Mouse (Mus musculus) frontal cortex, postnatal 10 days (tissue): ENCODE results near the gene Clec16a.

ENCODE experiments used
- DNase-seq, 2 experiments: peaks; one replicate each; pipeline ENCODE4 v3.0.0; 2022; ENCODE audit warnings: low spot score in 2 of 2, mixed read lengths in 1 of 2

Gene Clec16a

DNA sequence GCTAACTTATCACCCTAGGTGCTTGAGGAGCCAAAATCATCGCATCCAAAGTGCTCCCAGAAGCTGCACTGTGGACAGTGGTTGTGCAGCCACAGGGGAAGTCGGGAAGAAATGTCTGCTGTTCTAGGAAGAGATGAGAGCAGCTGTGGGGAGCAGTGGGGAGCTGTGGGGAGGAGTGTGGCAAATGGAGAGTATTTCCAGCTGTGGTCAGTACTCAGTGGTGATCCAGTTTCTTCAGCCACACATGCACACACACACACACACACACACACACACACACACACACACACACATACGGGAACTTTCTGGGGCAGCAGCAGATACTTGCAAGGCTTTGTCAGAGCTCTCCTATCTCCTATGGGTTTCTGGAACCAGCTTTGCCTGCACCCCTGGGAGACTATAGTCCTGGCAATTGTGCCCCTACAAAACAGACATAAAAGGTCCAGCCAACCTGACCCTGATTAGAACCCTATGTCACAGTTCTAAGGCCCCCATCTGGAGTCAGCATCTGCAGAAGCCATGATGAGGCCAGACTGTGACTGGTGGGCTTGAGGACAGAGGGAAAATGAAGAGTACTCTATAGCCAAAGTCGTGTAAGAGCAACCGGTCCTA lies 217.5 kb downstream of the Clec16a start:
- DNase-seq, result no peak

DNA sequence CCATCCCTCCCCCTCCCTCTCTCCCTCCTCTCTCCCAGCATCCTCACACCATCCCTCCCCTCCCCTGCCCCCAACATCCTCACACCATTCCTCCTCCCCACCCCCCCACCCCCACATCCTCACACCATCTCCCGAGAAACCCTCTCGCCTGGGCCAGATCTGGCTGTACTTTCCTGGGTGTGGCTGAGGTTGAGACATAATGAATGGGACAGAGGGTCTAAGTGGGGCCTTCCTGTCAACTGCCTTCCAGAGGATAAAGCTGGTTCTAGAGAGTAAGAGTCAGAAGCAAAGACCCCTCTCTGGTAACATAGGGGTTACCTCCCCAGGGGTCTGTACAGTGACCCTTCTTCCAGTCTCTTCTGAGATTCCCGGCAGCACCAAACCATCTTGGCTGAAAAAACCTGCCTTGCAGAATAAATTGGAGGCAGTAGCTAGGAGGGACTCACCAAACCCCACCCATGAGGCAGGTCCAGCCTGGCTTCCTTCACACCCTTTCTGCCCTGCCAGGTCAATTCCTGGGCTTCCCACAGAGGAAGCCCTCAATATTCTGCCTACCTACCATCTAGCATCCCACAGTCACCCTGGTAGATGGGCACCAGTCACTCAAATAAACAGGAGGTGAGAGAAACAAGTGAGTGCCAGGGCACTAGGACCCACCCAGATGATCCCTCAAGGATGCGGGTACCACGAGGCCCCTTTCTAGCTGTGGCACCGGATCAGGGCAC lies 218.6 kb downstream of the Clec16a start:
- DNase-seq, result no peak

DNA sequence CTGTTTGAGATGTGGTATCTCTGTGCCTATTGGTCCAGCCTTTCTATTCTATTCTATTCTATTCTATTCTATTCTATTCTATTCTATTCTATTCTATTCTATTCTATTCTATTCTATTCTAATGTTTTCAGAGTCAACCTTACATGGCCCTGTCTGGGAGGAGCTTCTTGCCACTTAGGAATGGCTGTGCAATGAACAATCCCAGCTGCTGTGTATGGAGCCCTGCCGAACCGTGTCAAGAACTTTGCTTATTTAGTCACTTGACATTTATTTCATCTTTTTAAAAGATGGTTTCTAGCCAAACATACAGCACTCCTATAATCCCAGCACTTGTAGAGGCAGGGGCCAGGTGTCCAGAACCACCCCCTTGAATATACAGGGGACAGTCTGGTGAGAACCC lies 219.2 kb downstream of the Clec16a start:
- DNase-seq, result no peak

DNA sequence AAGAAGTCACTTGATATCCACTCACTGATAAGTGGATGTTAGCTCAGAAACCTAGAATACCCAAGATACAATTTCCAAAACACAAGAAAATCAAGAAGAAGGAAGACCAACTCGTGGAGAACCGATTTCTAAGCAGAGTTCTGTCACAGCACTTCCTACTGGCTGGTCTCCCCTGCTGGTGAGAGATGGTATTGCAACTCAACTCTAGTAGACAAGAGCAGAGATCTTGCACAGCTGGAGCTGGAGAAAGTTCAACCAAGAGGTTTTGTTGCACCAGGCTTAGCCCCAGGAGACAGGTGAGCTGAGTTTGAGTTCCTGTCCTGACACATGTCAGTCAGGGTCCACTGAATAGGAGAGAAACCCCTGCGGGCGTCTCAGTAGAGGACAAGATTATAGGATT lies 222.0 kb downstream of the Clec16a start:
- DNase-seq, result peak in 1 of 2 experiments; percentile 53

GRCm38 (mm10) chr16:10768821-10769220 lies 223.7 kb downstream of the Clec16a start:
- no peak for DNase-seq

DNA sequence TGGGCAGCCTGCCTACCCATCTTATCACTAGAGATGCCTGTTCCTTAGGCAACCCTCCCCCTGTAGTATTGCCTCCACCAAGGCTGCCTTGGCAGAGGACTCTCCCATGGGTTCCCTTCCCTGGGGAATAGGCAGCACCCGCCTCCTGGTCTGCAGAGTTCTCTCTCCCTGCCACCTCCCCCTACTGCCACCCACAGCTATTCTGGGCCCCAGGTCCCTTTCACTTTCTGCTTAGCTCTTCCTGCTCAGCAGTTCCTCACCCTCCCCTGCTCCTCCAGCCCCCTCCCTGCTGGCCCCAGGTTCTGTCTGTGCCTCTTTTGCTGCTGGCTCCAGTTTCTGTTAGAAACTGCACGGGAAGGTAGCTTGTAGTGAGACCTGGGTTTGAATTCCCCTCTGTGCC lies 224.5 kb downstream of the Clec16a start:
- DNase-seq, result no peak

- no peak for DNase-seq
Observed at GRCm38 (mm10) chr16:10770531-10771325, 225.6 kb downstream of the Clec16a start.

DNA sequence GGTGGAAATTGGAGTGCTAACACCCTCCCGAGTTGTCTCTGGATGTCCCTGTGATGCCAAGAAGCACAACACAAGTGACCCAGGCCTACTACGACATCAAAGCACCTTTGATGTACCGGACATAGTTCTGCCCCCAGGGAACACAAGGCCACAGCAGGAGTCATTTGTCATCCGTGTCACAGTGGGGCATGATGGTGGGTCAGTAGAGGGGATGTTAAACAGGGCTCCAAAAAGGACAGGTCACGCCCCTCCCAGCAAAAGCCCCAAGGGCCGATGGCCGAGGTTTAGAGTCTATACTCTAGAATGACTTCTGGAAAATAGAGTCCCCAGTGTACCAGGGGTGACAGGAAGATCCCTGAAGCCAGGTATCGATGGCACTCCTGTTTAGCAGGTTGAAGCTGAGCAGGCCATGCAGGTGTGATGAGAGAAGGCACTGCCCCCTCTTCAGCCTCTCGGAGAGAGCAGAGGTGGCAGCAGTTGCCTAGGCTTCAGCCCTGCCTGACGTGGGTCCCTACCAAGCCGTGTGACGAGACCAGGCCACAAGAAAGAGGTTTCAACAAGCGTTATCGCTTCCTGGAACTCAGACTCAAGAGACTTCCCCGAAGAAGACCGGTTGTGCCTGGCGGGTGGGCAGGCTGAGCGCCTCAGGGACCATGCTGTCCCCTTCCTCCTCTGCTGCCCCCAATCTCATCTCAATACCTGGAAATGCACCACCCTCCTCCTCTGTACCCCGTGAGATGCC lies 226.8 kb downstream of the Clec16a start:
- DNase-seq, result no peak

DNA sequence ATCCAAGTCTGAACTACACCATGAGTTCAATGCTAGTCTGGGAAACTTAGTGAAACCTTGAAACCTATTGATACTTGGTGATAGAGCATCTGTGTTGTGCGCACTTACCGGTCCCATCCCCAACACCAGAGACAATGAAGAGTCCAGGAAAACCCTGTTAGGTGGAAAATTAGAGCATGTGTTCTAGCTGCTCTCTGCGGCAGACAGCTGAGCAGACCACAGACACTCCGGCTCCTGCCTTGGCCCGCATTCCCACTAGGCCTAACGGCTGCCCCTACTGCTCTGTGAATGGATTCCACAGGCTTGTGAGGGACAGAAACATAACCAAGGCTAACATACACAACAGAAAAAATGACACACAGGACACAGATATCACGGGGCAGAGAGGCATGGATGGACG lies 228.4 kb downstream of the Clec16a start:
- no peak for DNase-seq

GRCm38 (mm10) chr16:10774726-10775125 lies 229.6 kb downstream of the Clec16a start:
- no peak for DNase-seq

DNA sequence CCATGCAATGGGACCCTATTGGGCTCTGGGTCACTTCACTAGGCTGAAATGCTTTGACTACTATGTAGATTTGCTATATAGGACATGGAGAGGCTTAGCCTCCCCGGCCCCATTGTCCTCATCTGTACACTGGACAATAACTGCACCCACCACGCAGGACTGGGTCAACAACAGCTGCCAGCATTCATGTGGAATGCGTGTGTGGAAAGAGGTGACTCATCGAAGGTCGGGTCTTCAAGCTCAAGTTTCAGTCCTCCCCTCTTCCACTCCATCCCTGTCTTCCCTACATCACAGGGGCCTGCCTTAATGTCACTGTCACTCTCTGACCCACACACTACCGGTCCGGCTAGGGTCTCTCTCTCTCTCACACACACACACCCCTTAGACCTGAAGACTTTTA lies 231.2 kb downstream of the Clec16a start:
- DNase-seq, result no peak

DNA sequence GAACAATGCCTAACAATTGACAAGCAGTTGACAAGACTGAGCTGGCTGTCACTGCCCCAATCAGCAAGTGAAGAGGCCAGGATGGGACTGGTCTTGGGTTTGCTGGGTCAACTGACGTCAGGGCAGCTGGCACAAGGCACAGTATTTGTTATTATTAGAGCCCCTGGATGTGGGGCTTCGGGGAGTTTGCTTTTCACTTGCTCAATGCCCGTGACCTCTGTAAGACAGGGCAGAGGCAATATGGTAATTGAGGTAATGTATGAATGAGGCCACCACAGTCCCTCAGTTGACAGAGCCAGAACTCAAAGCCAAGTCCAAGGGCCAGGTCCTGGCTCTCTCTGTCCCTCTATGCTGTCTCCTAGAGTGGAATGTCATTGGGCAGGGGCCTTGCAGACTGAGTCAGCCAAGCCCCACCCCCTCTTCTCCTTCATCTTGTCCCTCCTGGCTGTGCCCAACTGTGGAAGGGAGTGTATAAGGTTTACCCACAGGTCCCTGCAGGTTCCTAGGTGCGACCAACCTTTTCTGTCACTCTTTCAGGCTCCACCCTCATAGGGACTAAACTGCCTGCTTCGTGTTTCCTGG lies 232.5 kb downstream of the Clec16a start:
- no peak for DNase-seq

DNA sequence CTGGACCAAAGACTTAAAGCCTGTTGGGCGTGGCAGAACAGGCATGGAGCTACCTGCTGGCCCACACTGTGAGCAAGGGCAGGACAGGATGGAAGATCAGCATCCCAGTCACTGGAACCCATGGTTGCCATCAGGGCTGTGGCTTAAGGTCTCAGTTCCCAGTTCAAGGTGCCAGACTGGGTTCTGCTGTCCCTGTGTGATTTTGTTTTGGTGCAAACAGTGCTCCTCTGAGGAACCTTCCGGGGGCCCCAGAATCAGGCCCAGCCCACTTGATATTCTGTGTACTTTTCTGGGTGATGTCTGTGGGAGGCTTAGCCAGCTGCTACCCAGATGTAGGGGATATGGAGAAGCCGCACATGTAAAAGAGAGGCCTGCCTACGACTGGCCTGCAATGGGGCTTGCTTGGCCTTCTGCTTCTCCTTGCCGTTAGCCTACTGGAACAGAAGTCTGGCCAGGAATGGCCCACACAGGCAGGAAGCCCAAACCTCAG lies 235.5 kb downstream of the Clec16a start:
- no peak for DNase-seq

- no peak for DNase-seq
Observed at GRCm38 (mm10) chr16:10781862-10782371, 236.8 kb downstream of the Clec16a start.

GRCm38 (mm10) chr16:10782377-10783151 lies 237.4 kb downstream of the Clec16a start:
- DNase-seq, result no peak

GRCm38 (mm10) chr16:10783152-10783434 lies 238.0 kb downstream of the Clec16a start:
- no peak for DNase-seq

DNA sequence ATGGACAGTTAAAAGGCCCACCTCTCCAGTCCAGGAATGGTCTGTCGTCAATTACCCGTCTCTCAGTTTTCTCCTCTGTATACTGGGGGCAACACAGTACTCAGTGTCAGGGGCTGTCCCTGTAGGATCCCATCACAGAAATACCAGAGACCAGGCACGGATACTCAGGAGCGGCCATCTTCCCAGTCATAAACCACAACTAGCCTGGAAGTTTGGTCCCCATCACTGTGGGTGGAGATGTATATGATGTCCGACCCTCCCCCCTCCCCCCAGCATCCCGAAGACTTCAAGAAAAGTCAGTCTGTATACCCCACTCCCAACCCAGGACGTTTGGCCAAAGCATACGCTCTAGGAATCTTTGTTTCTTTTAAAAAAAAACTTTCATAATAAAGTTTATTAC lies 238.3 kb downstream of the Clec16a start:
- DNase-seq, result no peak

DNA sequence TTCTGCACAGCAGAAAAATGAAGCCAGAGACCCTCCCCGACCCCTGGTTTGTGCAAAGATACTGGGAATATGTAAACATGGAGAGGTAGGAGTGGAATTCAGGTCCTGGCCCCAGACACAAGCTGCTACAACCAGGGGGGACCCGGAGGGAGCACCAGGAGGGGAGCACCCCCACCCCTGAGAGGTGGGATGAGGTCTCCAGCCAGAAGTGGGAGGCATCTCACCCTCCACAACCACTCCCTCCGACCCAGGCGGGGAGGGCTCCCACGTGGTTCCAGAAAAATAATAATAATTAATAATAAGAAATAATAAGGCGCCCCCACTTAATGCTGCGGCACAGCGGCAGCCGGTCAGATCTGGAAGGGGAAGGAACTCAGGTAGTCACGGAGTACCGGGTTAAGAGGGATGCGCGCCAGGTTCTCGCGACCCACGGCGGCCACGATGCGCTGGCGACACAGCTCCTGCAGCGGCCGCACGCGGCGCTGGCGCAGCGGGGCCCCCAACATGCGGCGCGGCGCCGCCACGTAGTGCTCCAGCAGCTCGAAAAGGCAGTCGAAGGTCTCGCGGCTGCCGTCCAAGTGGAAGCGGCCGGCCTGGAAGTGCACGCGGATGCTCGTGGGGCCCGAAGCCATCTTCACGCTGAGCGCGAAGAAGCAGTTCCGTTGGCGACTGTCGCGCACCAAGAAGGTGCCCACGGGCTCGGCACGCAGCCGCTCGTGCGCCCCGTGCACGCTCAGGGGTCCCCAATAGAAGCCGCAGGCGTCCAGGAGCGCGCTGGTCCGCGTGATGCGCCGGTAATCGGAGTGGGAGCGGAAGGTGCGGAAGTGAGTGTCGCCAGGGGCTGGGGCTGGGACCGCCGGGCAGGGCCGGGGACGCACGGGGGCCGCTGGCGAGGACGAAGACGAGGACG lies 239.0 kb downstream of the Clec16a start:
- peak in 1 of 2 experiments; percentile 36 for DNase-seq

DNA sequence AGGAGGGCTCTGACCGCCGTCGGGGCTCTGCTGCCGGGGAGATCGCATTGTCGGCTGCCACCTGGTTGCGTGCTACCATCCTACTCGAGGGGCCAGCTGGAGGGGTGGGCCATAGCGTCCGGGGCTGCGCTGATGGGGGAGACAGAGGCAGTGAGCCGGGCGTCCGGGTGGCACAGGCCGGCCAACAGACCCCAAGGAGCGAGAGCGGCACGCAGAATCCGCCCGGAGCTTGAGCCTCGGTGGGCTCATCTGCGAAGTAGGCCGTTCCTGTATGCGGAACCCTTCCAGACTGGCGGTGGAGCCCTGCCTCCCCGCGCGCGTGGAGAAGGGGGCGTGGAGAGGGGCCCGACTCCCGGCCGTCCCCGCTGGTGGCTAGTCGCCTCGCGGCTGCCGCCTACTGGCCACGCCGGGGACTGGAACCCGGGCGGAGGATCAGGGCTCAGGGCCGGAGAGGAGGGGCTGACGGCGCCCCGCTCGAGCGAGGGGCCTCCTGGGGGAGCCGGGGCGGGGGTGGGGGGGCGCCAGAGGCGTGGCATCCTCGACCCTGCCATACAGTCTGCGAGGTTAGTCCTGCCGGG lies 239.7 kb downstream of the Clec16a start:
- DNase-seq, result peak; percentile 81 to 88
